Mouse (Mus musculus): Measurements from ENCODE around the gene Slfn14. TPM values are rescaled to one million over a fixed set of nuclear protein-coding genes. Genes with fewer than 3 reads are reported as not detected.
"Not testable (repeated sequence)": the region's sequence is repeated elsewhere in the genome, so short reads cannot be mapped to it uniquely, and the experiment has no call there.

Gene Slfn14
- polyA plus RNA-seq, 1 experiment from 2014 or later, result not detected

- Histone ChIP-seq H3K4me3 (ENCODE audit: low read depth, low read length) (no peak overlapping the region), H3K4me1 (ENCODE audit: control insufficient read depth, insufficient read depth, low read length) (no peaks in the 10 kb centered on the region), H3K27ac (ENCODE audit: low read length) (peak overlapping the region; percentile 90), H3K36me3 (ENCODE audit: control insufficient read depth, insufficient read depth, low read length) (no peaks in the 10 kb centered on the region), H3K9me3 (replicated peaks; ENCODE audit: control insufficient read depth, low read length, poor library complexity, severe bottlenecking) (no peaks in the 10 kb centered on the region), H3K27me3 (ENCODE audit: control insufficient read depth, insufficient read depth, low read depth, low read length) (no peaks in the 10 kb centered on the region), H3K9ac (ENCODE audit: low read depth, low read length) (no peak overlapping the region), H3K4me2 (ENCODE audit: low read length) (peak overlapping the region; percentile 71)
- no peak for ATAC-seq
- 16% methylated on average over 2 of the region's 2 CpGs for WGBS
These were observed 14.3 kb downstream of the Slfn14 start for GRCm38 (mm10) chr11:83271951-83272843.

DNA sequence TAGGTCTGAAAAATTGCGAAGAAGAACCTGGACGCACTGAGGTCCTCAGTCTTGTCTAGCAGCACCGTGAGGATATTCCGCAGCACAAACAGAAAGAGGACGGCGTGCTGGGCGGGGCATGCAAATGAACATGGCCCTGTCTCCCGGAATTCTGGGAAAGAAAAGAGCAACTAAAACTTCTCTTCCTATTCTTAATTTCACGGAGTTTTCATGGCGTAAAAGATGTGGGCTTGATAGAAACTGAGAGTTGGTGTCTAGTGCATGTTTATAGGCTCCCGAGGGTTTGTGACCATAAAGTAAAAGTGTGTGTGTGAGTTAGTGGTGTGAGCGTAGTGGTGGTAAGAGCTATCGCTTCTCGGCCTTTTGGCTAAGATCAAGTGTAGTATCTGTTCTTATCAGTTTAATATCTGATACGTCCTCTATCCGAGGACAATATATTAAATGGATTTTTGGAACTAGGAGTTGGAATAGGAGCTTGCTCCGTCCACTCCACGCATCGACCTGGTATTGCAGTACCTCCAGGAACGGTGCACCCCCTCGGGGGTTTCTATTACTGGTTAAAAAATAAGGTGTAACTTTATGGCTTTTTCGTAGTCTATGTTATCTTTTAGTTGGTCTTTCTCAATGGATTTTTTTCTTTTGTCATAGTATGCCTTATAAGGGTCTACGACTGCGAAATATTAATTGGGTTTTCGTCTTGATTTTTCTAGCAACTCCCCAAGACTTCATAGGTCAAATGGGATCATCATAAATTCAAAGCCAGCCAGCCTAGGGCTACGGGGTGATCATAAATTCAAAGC, 15.2 kb downstream of the Slfn14 start:
- no peaks in the 10 kb centered on the region for H3K27me3 ChIP-seq (ENCODE audit: control insufficient read depth, insufficient read depth, low read depth, low read length)
- under 1% methylated on average over 26 of the region's 26 CpGs for WGBS
- no peaks in the 10 kb centered on the region for H3K9me3 ChIP-seq (replicated peaks; ENCODE audit: control insufficient read depth, low read length, poor library complexity, severe bottlenecking)
- peak overlapping the region; percentile 71 for H3K4me2 ChIP-seq (ENCODE audit: low read length)
- H3K9ac ChIP-seq (ENCODE audit: low read depth, low read length), result peak overlapping the region; percentile 78
- H3K27ac ChIP-seq (ENCODE audit: low read length), result peak overlapping the region; percentile 90
- H3K4me1 ChIP-seq (ENCODE audit: control insufficient read depth, insufficient read depth, low read length), result no peaks in the 10 kb centered on the region
- no peaks in the 10 kb centered on the region for H3K36me3 ChIP-seq (ENCODE audit: control insufficient read depth, insufficient read depth, low read length)
- peak; percentile 91 for ATAC-seq
- peak overlapping the region; percentile 54 for H3K4me3 ChIP-seq (ENCODE audit: low read depth, low read length)

- ATAC-seq, result peak; percentile 73
- Histone ChIP-seq H3K9me3 (replicated peaks; ENCODE audit: control insufficient read depth, low read length, poor library complexity, severe bottlenecking) (no peaks in the 10 kb centered on the region), H3K27ac (ENCODE audit: low read length) (peak overlapping the region; percentile 90), H3K4me3 (ENCODE audit: low read depth, low read length) (peak overlapping the region; percentile 54), H3K4me2 (ENCODE audit: low read length) (peak overlapping the region; percentile 71), H3K27me3 (ENCODE audit: control insufficient read depth, insufficient read depth, low read depth, low read length) (no peaks in the 10 kb centered on the region), H3K9ac (ENCODE audit: low read depth, low read length) (peak overlapping the region; percentile 78), H3K4me1 (ENCODE audit: control insufficient read depth, insufficient read depth, low read length) (no peaks in the 10 kb centered on the region), H3K36me3 (ENCODE audit: control insufficient read depth, insufficient read depth, low read length) (no peaks in the 10 kb centered on the region)
- 0% methylated on average over 6 of the region's 6 CpGs for WGBS
These were observed 15.7 kb downstream of the Slfn14 start for GRCm38 (mm10) chr11:83270842-83271150.

DNA sequence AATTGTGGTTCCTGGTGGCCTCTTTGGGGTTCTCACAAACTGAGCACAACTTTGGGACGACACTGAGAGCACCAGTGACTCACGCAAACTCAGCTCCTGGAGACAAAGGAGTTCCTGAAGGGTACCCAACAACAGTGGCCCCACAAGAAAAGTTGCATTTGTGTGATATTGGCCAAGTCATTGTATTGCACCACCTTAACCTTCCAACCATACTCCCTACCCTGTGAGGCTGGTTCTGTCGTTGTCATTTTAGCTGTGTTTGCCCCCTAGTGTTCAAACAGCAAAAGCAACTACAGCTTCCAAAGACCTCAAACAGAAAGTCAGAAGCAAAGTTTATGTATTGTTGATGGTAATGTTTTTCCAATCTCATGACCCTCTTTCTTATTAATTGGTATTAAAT, 23.4 kb downstream of the Slfn14 start:
- no peaks in the 10 kb centered on the region for H3K36me3 ChIP-seq (ENCODE audit: control insufficient read depth, insufficient read depth, low read length)
- no peaks in the 10 kb centered on the region for H3K4me1 ChIP-seq (ENCODE audit: control insufficient read depth, insufficient read depth, low read length)
- no peaks in the 10 kb centered on the region for H3K27me3 ChIP-seq (ENCODE audit: control insufficient read depth, insufficient read depth, low read depth, low read length)
- H3K4me3 ChIP-seq (ENCODE audit: low read depth, low read length), result no peak overlapping the region
- H3K9me3 ChIP-seq (replicated peaks; ENCODE audit: control insufficient read depth, low read length, poor library complexity, severe bottlenecking), result no peaks in the 10 kb centered on the region
- 57% methylated on average over 3 of the region's 3 CpGs for WGBS
- H3K9ac ChIP-seq (ENCODE audit: low read depth, low read length), result no peak overlapping the region
- H3K27ac ChIP-seq (ENCODE audit: low read length), result no peak overlapping the region
- ATAC-seq, result no peak
- no peak overlapping the region for H3K4me2 ChIP-seq (ENCODE audit: low read length)

DNA sequence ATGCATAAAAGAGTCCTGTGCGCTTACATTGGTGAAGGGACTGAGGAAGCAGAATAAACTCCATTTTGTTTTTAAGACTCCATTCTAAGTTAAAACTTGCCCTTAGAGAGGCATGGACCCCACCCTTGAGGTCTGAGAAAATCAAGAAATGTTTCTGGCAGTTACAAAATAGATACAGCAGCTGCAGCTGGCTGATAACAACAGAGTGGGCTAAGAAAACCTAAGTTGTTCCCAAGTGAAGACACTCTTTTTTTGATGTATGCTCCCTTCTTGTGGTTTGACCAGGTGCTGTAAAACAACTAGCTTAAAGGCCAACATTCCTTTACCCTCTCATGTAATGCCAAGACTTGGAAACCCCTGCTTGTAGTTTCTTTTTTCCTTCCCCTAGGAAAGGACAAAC, 23.9 kb downstream of the Slfn14 start:
- Histone ChIP-seq H3K36me3 (ENCODE audit: control insufficient read depth, insufficient read depth, low read length) (no peaks in the 10 kb centered on the region), H3K9me3 (replicated peaks; ENCODE audit: control insufficient read depth, low read length, poor library complexity, severe bottlenecking) (no peaks in the 10 kb centered on the region), H3K4me2 (ENCODE audit: low read length) (no peak overlapping the region), H3K4me1 (ENCODE audit: control insufficient read depth, insufficient read depth, low read length) (no peaks in the 10 kb centered on the region), H3K9ac (ENCODE audit: low read depth, low read length) (no peak overlapping the region), H3K27me3 (ENCODE audit: control insufficient read depth, insufficient read depth, low read depth, low read length) (no peaks in the 10 kb centered on the region), H3K4me3 (ENCODE audit: low read depth, low read length) (no peak overlapping the region), H3K27ac (ENCODE audit: low read length) (no peak overlapping the region)
- WGBS, result 97% methylated on average over 1 of the region's 1 CpGs
- no peak for ATAC-seq

- 70% methylated on average over 5 of the region's 5 CpGs for WGBS
- H3K4me1 ChIP-seq (ENCODE audit: control insufficient read depth, insufficient read depth, low read length); H3K27me3 ChIP-seq (ENCODE audit: control insufficient read depth, insufficient read depth, low read depth, low read length); H3K36me3 ChIP-seq (ENCODE audit: control insufficient read depth, insufficient read depth, low read length); H3K27ac ChIP-seq (ENCODE audit: low read length); H3K4me3 ChIP-seq (ENCODE audit: low read depth, low read length); ATAC-seq; H3K4me2 ChIP-seq (ENCODE audit: low read length); H3K9me3 ChIP-seq (replicated peaks; ENCODE audit: control insufficient read depth, low read length, poor library complexity, severe bottlenecking); H3K9ac ChIP-seq (ENCODE audit: low read depth, low read length): not testable (repeated sequence)
These were observed 29.3 kb downstream of the Slfn14 start for GRCm38 (mm10) chr11:83257211-83257610.

- 19% methylated on average over 2 of the region's 2 CpGs for WGBS
- no peak overlapping the region for H3K9ac ChIP-seq (ENCODE audit: low read depth, low read length)
- no peaks in the 10 kb centered on the region for H3K4me1 ChIP-seq (ENCODE audit: control insufficient read depth, insufficient read depth, low read length)
- no peak overlapping the region for H3K4me3 ChIP-seq (ENCODE audit: low read depth, low read length)
- no peaks in the 10 kb centered on the region for H3K27me3 ChIP-seq (ENCODE audit: control insufficient read depth, insufficient read depth, low read depth, low read length)
- H3K9me3 ChIP-seq (replicated peaks; ENCODE audit: control insufficient read depth, low read length, poor library complexity, severe bottlenecking), result no peaks in the 10 kb centered on the region
- no peak for ATAC-seq
- H3K36me3 ChIP-seq (ENCODE audit: control insufficient read depth, insufficient read depth, low read length), result no peaks in the 10 kb centered on the region
- no peak overlapping the region for H3K27ac ChIP-seq (ENCODE audit: low read length)
- H3K4me2 ChIP-seq (ENCODE audit: low read length), result no peak overlapping the region
These were observed 46.7 kb downstream of the Slfn14 start for GRCm38 (mm10) chr11:83239811-83240210.

DNA sequence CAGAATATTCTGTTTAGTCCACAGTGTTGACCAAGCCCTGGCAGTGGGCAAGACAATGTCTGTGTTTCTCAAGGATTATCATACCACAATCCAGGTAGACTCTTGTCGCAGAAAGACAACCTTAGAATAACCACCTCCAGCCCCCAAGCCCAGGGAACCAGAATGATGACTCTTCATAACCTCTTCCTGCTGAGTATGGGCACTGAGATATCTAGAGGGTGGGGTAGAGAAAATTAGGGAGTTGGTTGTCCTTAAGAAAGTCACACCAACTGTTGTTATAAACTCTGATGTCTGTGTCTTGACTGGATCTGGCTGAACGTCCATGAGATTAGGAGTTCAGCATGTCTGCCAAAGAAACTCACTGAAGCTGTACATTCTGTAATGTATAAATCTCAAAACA, 48.1 kb downstream of the Slfn14 start:
- H3K4me1 ChIP-seq (ENCODE audit: control insufficient read depth, insufficient read depth, low read length), result no peaks in the 10 kb centered on the region
- ATAC-seq, result no peak
- 86% methylated on average over 2 of the region's 2 CpGs for WGBS
- no peak overlapping the region for H3K4me2 ChIP-seq (ENCODE audit: low read length)
- no peaks in the 10 kb centered on the region for H3K36me3 ChIP-seq (ENCODE audit: control insufficient read depth, insufficient read depth, low read length)
- no peak overlapping the region for H3K27ac ChIP-seq (ENCODE audit: low read length)
- H3K9ac ChIP-seq (ENCODE audit: low read depth, low read length), result no peak overlapping the region
- H3K27me3 ChIP-seq (ENCODE audit: control insufficient read depth, insufficient read depth, low read depth, low read length), result no peaks in the 10 kb centered on the region
- no peak overlapping the region for H3K4me3 ChIP-seq (ENCODE audit: low read depth, low read length)
- no peaks in the 10 kb centered on the region for H3K9me3 ChIP-seq (replicated peaks; ENCODE audit: control insufficient read depth, low read length, poor library complexity, severe bottlenecking)

DNA sequence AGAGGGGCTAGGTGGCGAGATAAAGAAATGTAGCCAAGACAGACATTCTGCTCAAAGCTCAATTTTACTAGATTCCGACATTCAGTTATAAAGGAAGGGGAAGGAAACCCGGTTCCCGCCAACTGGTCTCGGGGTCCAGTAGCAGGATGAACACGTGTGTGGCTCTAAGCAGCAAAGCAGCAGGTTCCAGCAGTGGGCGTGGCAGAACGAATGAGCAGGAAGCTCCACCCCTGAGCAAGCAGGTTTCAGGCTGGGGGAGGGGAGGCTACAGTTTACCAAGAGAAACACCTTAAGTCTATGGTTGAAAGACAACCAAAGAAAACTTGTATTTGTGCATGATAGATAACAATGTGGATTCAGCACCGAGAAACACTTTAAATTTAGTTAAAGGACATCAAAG, 49.1 kb downstream of the Slfn14 start:
- H3K9me3 ChIP-seq (replicated peaks; ENCODE audit: control insufficient read depth, low read length, poor library complexity, severe bottlenecking); H3K4me1 ChIP-seq (ENCODE audit: control insufficient read depth, insufficient read depth, low read length); H3K4me2 ChIP-seq (ENCODE audit: low read length); ATAC-seq; H3K36me3 ChIP-seq (ENCODE audit: control insufficient read depth, insufficient read depth, low read length); H3K27ac ChIP-seq (ENCODE audit: low read length); H3K4me3 ChIP-seq (ENCODE audit: low read depth, low read length); H3K27me3 ChIP-seq (ENCODE audit: control insufficient read depth, insufficient read depth, low read depth, low read length); H3K9ac ChIP-seq (ENCODE audit: low read depth, low read length): not testable (repeated sequence)
- 81% methylated on average over 9 of the region's 9 CpGs for WGBS

Data from midbrain, embryonic 16.5 days (tissue).